Mouse (Mus musculus) CH12.LX (cell line): Measurements from ENCODE around the gene Tbx6. TPM values are rescaled to one million over a fixed set of nuclear protein-coding genes. Genes with fewer than 3 reads are reported as not detected.

Source experiments
- DNase-seq: peaks from one replicate; pipeline ENCODE4 v3.0.0-alpha.2; 2013; ENCODE audit errors: extremely low read depth
- H3K27ac ChIP-seq: 2 replicates; pipeline ENCODE4 v1.5.1; 2012; ENCODE audit warnings: low read depth, mild to moderate bottlenecking, control low read depth, moderate library complexity; ENCODE audit not compliant: insufficient read depth
- H3K27me3 ChIP-seq: replicated peaks from 2 replicates; pipeline ENCODE3; 2012; ENCODE audit warnings: inconsistent platforms
- H3K36me3 ChIP-seq, 2 experiments: replicated peaks in 1 of 2; 2 replicates each; pipeline versions ENCODE3 to v1.6.1; 2012; ENCODE audit warnings: inconsistent platforms in 1 of 2, low read length in 1 of 2, mild to moderate bottlenecking in 1 of 2, mixed read lengths in 1 of 2, moderate library complexity in 1 of 2; ENCODE audit not compliant: control insufficient read depth in 1 of 2, insufficient read depth in 1 of 2
- H3K4me1 ChIP-seq, 2 experiments: 2 replicates each; pipeline ENCODE4 v1.6.1; 2012; ENCODE audit warnings: inconsistent platforms in 1 of 2, moderate library complexity in 1 of 2; ENCODE audit not compliant: insufficient read depth in 2 of 2, control insufficient read depth in 1 of 2
- H3K4me2 ChIP-seq: 2 replicates; pipeline ENCODE4 v1.6.1; 2012; ENCODE audit warnings: low read depth, mild to moderate bottlenecking, control low read depth; ENCODE audit not compliant: poor library complexity, insufficient read depth, severe bottlenecking
- H3K4me3 ChIP-seq, 3 experiments: fragments of 150-350 bp in 1 of 3; sonication (generic) in 1 of 3; replicated peaks in 1 of 3; 2 replicates each; pipeline versions ENCODE3 to v1.5.1; 2011 to 2012; ENCODE audit warnings: low read depth in 2 of 3, low read length in 2 of 3, mild to moderate bottlenecking in 2 of 3, moderate library complexity in 2 of 3, control low read depth in 1 of 3, improper control_type of control experiment in 1 of 3, inconsistent platforms in 1 of 3, mixed read lengths in 1 of 3; ENCODE audit not compliant: poor library complexity in 1 of 3
- H3K79me2 ChIP-seq: replicated peaks from 2 replicates; pipeline ENCODE4 v1.6.1; 2012; ENCODE audit warnings: mild to moderate bottlenecking, moderate library complexity; ENCODE audit not compliant: control insufficient read depth, poor library complexity, insufficient read depth, severe bottlenecking; ENCODE audit errors: extremely low read depth
- H3K9ac ChIP-seq: 2 replicates; pipeline ENCODE4 v1.6.1; 2012; ENCODE audit warnings: low read depth, mild to moderate bottlenecking, control low read depth, moderate library complexity; ENCODE audit not compliant: insufficient read depth
- H3K9me3 ChIP-seq: replicated peaks from 2 replicates; pipeline ENCODE3; 2012; ENCODE audit warnings: low read length, inconsistent platforms, mixed read lengths
- BHLHE40 ChIP-seq: IDR thresholded peaks from 2 replicates; pipeline ENCODE4 v1.6.1; 2011; ENCODE audit warnings: mild to moderate bottlenecking, low read depth, low read length, improper control_type of control experiment
- CHD1 ChIP-seq: IDR thresholded peaks from 2 replicates; pipeline ENCODE4 v1.6.1; 2012; ENCODE audit warnings: low read depth, low read length, improper control_type of control experiment, inconsistent platforms
- CHD2 ChIP-seq: IDR thresholded peaks from 2 replicates; pipeline ENCODE4 v1.6.1; 2011; ENCODE audit warnings: low read length, improper control_type of control experiment
- CTCF ChIP-seq, 2 experiments: IDR thresholded peaks in 1 of 2; conservative IDR thresholded peaks in 1 of 2; 2 replicates each; pipeline ENCODE4 v1.5.1; 2011 to 2012; ENCODE audit warnings: low read depth in 2 of 2, low read length in 2 of 2, improper control_type of control experiment in 1 of 2, inconsistent platforms in 1 of 2, mild to moderate bottlenecking in 1 of 2, moderate library complexity in 1 of 2
- E2F4 ChIP-seq: IDR thresholded peaks from 2 replicates; pipeline ENCODE4 v1.6.1; 2011; ENCODE audit warnings: low read depth, low read length, improper control_type of control experiment; ENCODE audit not compliant: insufficient replicate concordance
- ELF1 ChIP-seq: IDR thresholded peaks from 2 replicates; pipeline ENCODE4 v1.6.1; 2014; ENCODE audit warnings: low read depth, mild to moderate bottlenecking, inconsistent platforms, low read length, improper control_type of control experiment
- EP300 ChIP-seq: IDR thresholded peaks from 2 replicates; pipeline ENCODE4 v1.6.1; 2011; ENCODE audit warnings: low read length, improper control_type of control experiment
- ETS1 ChIP-seq: conservative IDR thresholded peaks from 2 replicates; pipeline ENCODE4 v1.6.1; 2012; ENCODE audit warnings: low read depth, mild to moderate bottlenecking, inconsistent platforms, low read length, improper control_type of control experiment, moderate library complexity
- GABPA ChIP-seq: IDR thresholded peaks from 2 replicates; pipeline ENCODE4 v1.6.1; 2012; ENCODE audit warnings: low read depth, low read length, improper control_type of control experiment, inconsistent platforms; ENCODE audit not compliant: insufficient replicate concordance
- HCFC1 ChIP-seq: IDR thresholded peaks from 2 replicates; pipeline ENCODE4 v1.6.1; 2012; ENCODE audit warnings: low read depth, mild to moderate bottlenecking, inconsistent platforms, low read length, improper control_type of control experiment
- IRF4 ChIP-seq: IDR thresholded peaks from 2 replicates; pipeline ENCODE4 v1.6.1; 2014; ENCODE audit warnings: low read depth, mild to moderate bottlenecking, inconsistent platforms, low read length, improper control_type of control experiment
- JUN ChIP-seq: IDR thresholded peaks from 2 replicates; pipeline ENCODE4 v1.6.1; 2011; ENCODE audit warnings: low read depth, mild to moderate bottlenecking, low read length, improper control_type of control experiment, moderate library complexity; ENCODE audit not compliant: insufficient read depth
- JUND ChIP-seq: conservative IDR thresholded peaks from 2 replicates; pipeline ENCODE4 v1.6.1; 2011; ENCODE audit warnings: low read depth, low read length, improper control_type of control experiment
- KAT2A ChIP-seq: IDR thresholded peaks from 2 replicates; pipeline ENCODE4 v1.6.1; 2012; ENCODE audit warnings: low read length, improper control_type of control experiment, inconsistent platforms; ENCODE audit not compliant: insufficient replicate concordance
- MAFK ChIP-seq: IDR thresholded peaks from 2 replicates; pipeline ENCODE4 v1.6.1; 2011; ENCODE audit warnings: low read length, improper control_type of control experiment; ENCODE audit not compliant: insufficient replicate concordance
- MAX ChIP-seq: IDR thresholded peaks from 2 replicates; pipeline ENCODE4 v1.6.1; 2011; ENCODE audit warnings: low read length, improper control_type of control experiment
- MAZ ChIP-seq: IDR thresholded peaks from 2 replicates; pipeline ENCODE4 v1.6.1; 2012; ENCODE audit warnings: low read depth, mild to moderate bottlenecking, inconsistent platforms, low read length, improper control_type of control experiment, moderate library complexity
- MEF2A ChIP-seq: IDR thresholded peaks from 2 replicates; pipeline ENCODE4 v1.6.1; 2014; ENCODE audit warnings: low read depth, mild to moderate bottlenecking, inconsistent platforms, low read length, improper control_type of control experiment, borderline replicate concordance
- MXI1 ChIP-seq: IDR thresholded peaks from 2 replicates; pipeline ENCODE4 v1.6.1; 2011; ENCODE audit warnings: mild to moderate bottlenecking, low read depth, low read length, improper control_type of control experiment
- MYC ChIP-seq: IDR thresholded peaks from 2 replicates; pipeline ENCODE4 v1.6.1; 2011; ENCODE audit warnings: low read depth, mild to moderate bottlenecking, improper control_type of control experiment, low read length
- NELFE ChIP-seq: IDR thresholded peaks from 2 replicates; pipeline ENCODE4 v1.6.1; 2011; ENCODE audit warnings: low read depth, low read length, improper control_type of control experiment
- NRF1 ChIP-seq: IDR thresholded peaks from 2 replicates; pipeline ENCODE4 v1.6.1; 2014; ENCODE audit warnings: low read depth, mild to moderate bottlenecking, inconsistent platforms, low read length, improper control_type of control experiment, moderate library complexity
- PAX5 ChIP-seq: IDR thresholded peaks from 2 replicates; pipeline ENCODE4 v1.6.1; 2012; ENCODE audit warnings: low read length, inconsistent platforms, mixed read lengths
- POLR2A ChIP-seq: IDR thresholded peaks from 2 replicates; pipeline ENCODE4 v1.6.1; 2011; ENCODE audit warnings: low read depth, mild to moderate bottlenecking, improper control_type of control experiment, low read length
- POLR2AphosphoS2 ChIP-seq: IDR thresholded peaks from 2 replicates; pipeline ENCODE4 v1.6.1; 2011; ENCODE audit warnings: low read depth, low read length, improper control_type of control experiment
- RAD21 ChIP-seq: IDR thresholded peaks from 2 replicates; pipeline ENCODE4 v1.6.1; 2011; ENCODE audit warnings: low read depth, mild to moderate bottlenecking, low read length, improper control_type of control experiment, moderate library complexity
- RCOR1 ChIP-seq: conservative IDR thresholded peaks from 2 replicates; pipeline ENCODE4 v1.6.1; 2012; ENCODE audit warnings: low read depth, mild to moderate bottlenecking, inconsistent platforms, low read length, improper control_type of control experiment
- SIN3A ChIP-seq: IDR thresholded peaks from 2 replicates; pipeline ENCODE4 v1.6.1; 2012; ENCODE audit warnings: low read length, improper control_type of control experiment, inconsistent platforms
- SMC3 ChIP-seq: IDR thresholded peaks from 2 replicates; pipeline ENCODE4 v1.6.1; 2011; ENCODE audit warnings: low read depth, low read length, improper control_type of control experiment
- TBP ChIP-seq: conservative IDR thresholded peaks from 2 replicates; pipeline ENCODE4 v1.6.1; 2011; ENCODE audit warnings: low read depth, low read length, improper control_type of control experiment
- TCF12 ChIP-seq: IDR thresholded peaks from 2 replicates; pipeline ENCODE4 v1.6.1; 2014; ENCODE audit warnings: low read depth, mild to moderate bottlenecking, inconsistent platforms, low read length, improper control_type of control experiment
- UBTF ChIP-seq: IDR thresholded peaks from 2 replicates; pipeline ENCODE4 v1.6.1; 2012; ENCODE audit warnings: low read depth, mild to moderate bottlenecking, inconsistent platforms, low read length, improper control_type of control experiment, moderate library complexity
- USF1 ChIP-seq: IDR thresholded peaks from 2 replicates; pipeline ENCODE4 v1.6.1; 2014; ENCODE audit warnings: low read depth, mild to moderate bottlenecking, inconsistent platforms, low read length, improper control_type of control experiment
- USF2 ChIP-seq: conservative IDR thresholded peaks from 2 replicates; pipeline ENCODE4 v1.6.1; 2011; ENCODE audit warnings: low read depth, low read length, improper control_type of control experiment
- ZC3H11A ChIP-seq: IDR thresholded peaks from 2 replicates; pipeline ENCODE4 v1.6.1; 2012; ENCODE audit warnings: low read depth, mild to moderate bottlenecking, inconsistent platforms, low read length, improper control_type of control experiment
- ZKSCAN1 ChIP-seq: IDR thresholded peaks from 2 replicates; pipeline ENCODE4 v1.6.1; 2012; ENCODE audit warnings: low read depth, inconsistent platforms, low read length, improper control_type of control experiment, borderline replicate concordance
- ZMIZ1 ChIP-seq: IDR thresholded peaks from 2 replicates; pipeline ENCODE4 v1.6.1; 2012; ENCODE audit warnings: low read depth, mild to moderate bottlenecking, inconsistent platforms, low read length, improper control_type of control experiment
- ZNF384 ChIP-seq: IDR thresholded peaks from 2 replicates; pipeline ENCODE4 v1.6.1; 2012; ENCODE audit warnings: low read depth, low read length, improper control_type of control experiment, inconsistent platforms
- dilution Hi-C: fragments of 300-500 bp; cut with MboI; formaldehyde crosslinking; loops from 2 replicates; pipeline ENCODE4 v1.14.3; 2020; ENCODE audit warnings: low sequenced_read_pairs; ENCODE audit not compliant: extremely low pct_unique_long_range_greater_than_20kb, extremely low pct_ligation_motif_present
- in situ Hi-C: fragments of 300-500 bp; cut with MboI; formaldehyde crosslinking; loops from 3 replicates; pipeline ENCODE4 v1.14.3; 2019; ENCODE audit warnings: low sequenced_read_pairs, low pct_ligation_motif_present, low pct_unique_long_range_greater_than_20kb, mixed read lengths
- polyA plus RNA-seq: library from polyadenylated mRNA; unstranded; fragments of >175 nt; gene quantifications from 2 replicates; pipeline ENCODE4 v1.2.1, GENCODE M21; 2012; ENCODE audit warnings: low read depth; ENCODE audit not compliant: insufficient read length
- total RNA-seq, 2 experiments: library from RNA; depleted of rRNA; stranded (reverse); fragments of 300-350 nt in 1 of 2; fragments of >200 nt in 1 of 2; gene quantifications; 2 replicates each; pipeline ENCODE4 v1.2.3; 2012 to 2014

Tbx6 gene
- total and polyA plus RNA-seq, 3 experiments: 12.8 to 31.5 (median 15.8) TPM

GRCm38 (mm10) chr7:126777476-126777875 is 3.8 kb upstream of the Tbx6 start:
- TF ChIP-seq MYC (no peak), POLR2AphosphoS2 (no peak), USF1 (no peak), JUND (0 out of 2 replicates have a peak, but pooled peaks have one; percentile 23), ELF1 (0 out of 2 replicates have a peak, but pooled peaks have one; percentile 24), E2F4 (no peak), MAZ (0 out of 2 replicates have a peak, but pooled peaks have one; percentile 54), ZKSCAN1 (no peak), ZC3H11A (no peak), CHD2 (no peak), IRF4 (peak; percentile 78), BHLHE40 (peak; percentile 22; the same call in 1 of the 2 replicates), CHD1 (no peak), NRF1 (no peak), UBTF (no peak), ZMIZ1 (no peak), KAT2A (no peak), HCFC1 (no peak), MXI1 (no peak; the same call in 1 of the 2 replicates), POLR2A (no peak), SMC3 (no peak), RCOR1 (no peak), ETS1 (peak; percentile 79), JUN (no peak), EP300 (no peak), MEF2A (peak; percentile 34; the same call in 1 of the 2 replicates), TCF12 (peak; percentile 56; the same call in 1 of the 2 replicates), TBP (0 out of 2 replicates have a peak, but pooled peaks have one; percentile 16), SIN3A (no peak), PAX5 (no peak), MAX (0 out of 2 replicates have a peak, but pooled peaks have one; percentile 34), MAFK (no peak), CTCF (conservative IDR thresholded peaks at IDR 0.05 in 1 of 2, IDR thresholded peaks at IDR 0.05 in 1 of 2; ENCODE audit: low read depth in 2 of 2, low read length in 2 of 2) (no peak), USF2 (no peak), NELFE (no peak), GABPA (no peak), RAD21 (no peak), ZNF384 (no peak)
- Histone ChIP-seq H3K36me3 (peaks cover 35 to 59% of the 10 kb centered on the region in 2 experiments), H3K4me1 (peaks cover 14 to 76% of the 10 kb centered on the region in 2 experiments), H3K9ac (peak overlapping the region; percentile 100), H3K9me3 (peaks cover 5% of the 10 kb centered on the region), H3K27me3 (no peaks in the 10 kb centered on the region), H3K4me2 (peak overlapping the region; percentile 62), H3K79me2 (peaks cover 2% of the 10 kb centered on the region; the same call in 1 of the 2 replicates), H3K27ac (peak overlapping the region; percentile 61), H3K4me3 (peak overlapping the region; percentile 70 to 89 (median 77))
- in situ Hi-C loops (no loop called here), dilution Hi-C loops (no loop called here)
- peak; percentile 74 for DNase-seq
